Mouse (Mus musculus) kidney, adult 2 months (tissue): ENCODE data around the gene Fam24b.

Source experiments
- CTCF ChIP-seq: fragments of 200-500 bp; conservative IDR thresholded peaks from 2 replicates; pipeline ENCODE4 v1.5.1; 2011; ENCODE audit warnings: low read depth, mild to moderate bottlenecking, control low read depth, low read length, moderate library complexity, mixed read lengths; ENCODE audit not compliant: insufficient read depth, insufficient read length
- POLR2A ChIP-seq: fragments of 200-500 bp; IDR thresholded peaks from one replicate; pipeline ENCODE4 v1.6.1; 2011; ENCODE audit warnings: low read depth, low read length, control low read depth

DNA sequence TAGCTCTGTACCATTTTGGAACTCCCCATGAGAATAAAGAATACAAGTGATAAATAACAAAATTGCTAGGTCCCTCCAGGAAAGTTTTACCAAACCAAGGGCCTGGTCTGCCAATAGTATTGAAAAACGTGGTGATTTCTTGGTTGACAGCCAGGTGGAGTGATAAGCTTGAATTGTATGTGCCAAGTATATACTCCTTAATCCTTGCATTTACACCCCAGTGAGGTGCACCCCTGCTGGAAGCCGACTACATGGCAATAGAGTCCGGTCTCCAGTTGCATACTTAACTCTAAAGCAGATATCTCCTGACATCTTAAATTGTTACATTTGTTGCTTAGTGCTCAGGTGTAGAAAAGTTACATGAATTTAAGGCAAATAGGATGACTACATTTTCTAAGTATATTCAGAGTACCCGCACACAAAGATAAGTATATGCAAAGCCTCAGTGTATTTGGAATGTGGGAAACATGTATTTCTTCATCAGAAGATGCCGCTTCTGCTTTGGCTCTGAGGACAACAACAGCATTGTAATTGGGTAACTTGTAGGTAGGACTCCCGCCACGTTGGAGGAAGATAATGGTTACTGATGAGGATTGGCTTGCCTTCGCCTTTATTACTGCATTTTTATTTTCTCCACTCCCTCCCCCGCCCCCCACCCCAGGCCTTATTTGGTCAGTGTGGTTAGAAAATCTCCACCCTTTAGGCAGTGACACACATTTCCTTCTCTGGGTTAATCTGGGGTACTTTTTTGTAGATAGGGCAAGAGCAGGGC lies 42.8 kb upstream of the Fam24b start:
- no peak for TF ChIP-seq CTCF
- no peak for TF ChIP-seq POLR2A
